Mouse (Mus musculus): ENCODE data around the gene Sdc3.

GRCm38 (mm10) chr4:130865460-130865859, 73.1 kb downstream of the Sdc3 start:
- TF ChIP-seq CTCF (IDR thresholded peaks at IDR 0.05; ENCODE audit: low read depth) (no peak), EP300 (IDR thresholded peaks at IDR 0.05; ENCODE audit: low read depth) (no peak)
